Mouse (Mus musculus) spleen, postnatal 36 days (tissue): ENCODE measurements around the gene Sh3rf3.

Source experiments
- DNase-seq, 2 experiments: peaks; one replicate each; pipeline ENCODE4 v3.0.0; 2022; ENCODE audit warnings: low spot score in 2 of 2, mixed read lengths in 1 of 2

Gene Sh3rf3

DNA sequence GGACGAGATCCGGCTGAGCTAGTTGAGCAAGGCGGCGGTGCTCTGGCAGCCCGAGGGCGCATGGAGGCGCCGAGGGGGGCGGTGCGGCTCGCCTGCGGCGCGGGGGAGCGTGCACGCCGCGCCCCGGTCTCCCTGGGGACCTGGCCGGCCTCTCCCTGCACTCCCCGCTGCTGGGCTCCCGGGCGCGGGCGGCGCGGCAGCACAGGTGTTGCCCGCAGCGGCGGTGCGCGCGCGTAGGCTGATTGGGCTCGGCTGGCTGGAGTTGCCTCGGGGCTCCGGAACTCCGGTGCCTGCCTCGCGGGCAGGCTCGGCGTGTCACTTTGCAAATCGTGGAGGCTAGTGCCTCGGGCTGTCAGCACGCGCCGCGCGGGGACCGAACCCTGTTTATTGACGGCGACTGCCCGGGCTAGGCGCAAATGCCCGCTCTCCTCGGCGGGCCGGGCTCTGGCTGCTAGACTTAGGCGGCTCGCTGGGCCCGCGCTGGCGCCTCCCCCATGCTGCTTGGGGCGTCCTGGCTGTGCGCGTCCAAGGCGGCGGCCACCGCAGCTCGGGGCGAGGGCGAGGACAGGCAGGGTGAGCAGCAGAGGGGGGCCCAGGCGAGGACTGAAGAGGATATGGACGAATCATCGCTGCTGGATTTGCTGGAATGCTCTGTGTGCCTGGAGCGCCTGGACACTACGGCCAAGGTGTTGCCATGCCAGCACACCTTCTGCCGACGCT is at the start of gene Sh3rf3:
TSS of gene Sh3rf3 (plus strand) at position 279 of the 720 bp plus-strand sequence.
- no peak for DNase-seq

DNA sequence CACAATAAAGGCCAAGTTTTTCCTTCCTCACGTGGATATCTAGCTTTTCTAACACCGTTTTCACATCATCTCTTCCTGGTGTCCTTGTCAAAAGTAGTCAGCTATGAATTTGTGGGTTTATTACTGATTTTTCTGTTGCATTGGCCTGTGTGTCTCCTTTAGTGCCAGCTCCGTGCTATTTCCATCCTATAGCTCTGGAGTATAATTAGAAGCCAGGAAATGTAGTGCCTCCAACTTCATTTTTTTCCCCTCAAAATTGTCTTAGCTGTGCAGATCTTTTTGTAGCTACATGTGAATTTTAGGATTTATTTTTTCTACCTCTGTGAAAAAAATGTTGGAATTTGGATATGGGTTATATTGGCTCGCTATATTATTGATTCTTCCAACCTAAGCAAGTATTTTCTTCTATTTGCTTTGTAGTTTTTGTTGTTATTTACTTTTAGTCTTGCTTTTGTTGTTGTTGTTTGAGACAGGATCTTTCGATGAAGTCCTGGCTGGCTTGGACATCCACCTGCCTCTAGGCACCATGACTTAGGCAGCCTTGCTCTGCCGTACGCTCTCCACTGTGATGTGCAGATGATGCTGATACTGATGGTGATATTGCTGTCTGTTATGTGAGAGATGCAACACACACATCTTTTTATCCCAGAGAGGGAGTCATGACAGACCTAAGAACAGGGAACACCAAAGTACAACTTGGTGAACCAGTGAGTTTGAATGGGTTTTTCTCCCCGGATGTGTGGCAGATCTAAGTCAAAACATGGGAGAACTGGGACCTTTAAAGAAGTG is 24.5 kb upstream of the Sh3rf3 start:
- DNase-seq = no peak

DNA sequence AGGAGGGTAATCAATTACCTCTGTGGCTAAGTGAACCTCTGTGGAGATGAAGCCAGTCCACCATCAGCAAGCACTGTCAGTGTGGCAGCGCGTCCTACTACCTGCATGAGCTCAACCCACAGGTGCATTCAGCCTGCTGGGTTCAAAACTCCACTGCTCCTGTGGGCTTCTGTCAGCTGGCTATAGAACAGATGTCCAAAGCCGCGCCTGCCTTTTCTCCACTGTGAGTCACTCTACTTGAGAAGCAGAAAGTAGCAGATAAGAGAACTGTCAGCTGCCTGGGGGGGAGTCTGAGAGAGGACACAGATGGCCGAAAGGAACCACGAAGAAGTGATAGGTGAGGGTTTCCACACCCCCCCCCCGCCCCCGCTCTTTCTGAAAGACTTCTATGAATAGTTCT is 15.6 kb upstream of the Sh3rf3 start:
- DNase-seq = no peak

DNA sequence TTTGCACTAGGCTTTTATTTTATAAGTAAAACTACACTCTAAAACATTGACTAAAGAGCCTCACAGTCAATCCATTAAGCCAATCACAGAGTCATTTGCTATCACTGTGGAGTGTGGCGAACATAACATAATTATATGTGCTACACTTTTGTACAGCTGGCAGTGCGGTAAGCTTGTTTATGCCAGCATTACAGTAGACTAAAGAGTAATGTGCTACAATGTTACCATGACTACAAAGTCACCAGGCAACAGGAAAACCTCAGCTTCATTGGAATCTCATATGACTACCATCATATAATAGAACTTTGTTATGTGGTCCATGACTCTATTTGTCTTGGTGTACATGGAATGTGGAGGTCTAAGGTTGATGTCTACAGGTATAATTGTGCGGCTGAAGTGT is 15.0 kb upstream of the Sh3rf3 start:
- no peak for DNase-seq

DNA sequence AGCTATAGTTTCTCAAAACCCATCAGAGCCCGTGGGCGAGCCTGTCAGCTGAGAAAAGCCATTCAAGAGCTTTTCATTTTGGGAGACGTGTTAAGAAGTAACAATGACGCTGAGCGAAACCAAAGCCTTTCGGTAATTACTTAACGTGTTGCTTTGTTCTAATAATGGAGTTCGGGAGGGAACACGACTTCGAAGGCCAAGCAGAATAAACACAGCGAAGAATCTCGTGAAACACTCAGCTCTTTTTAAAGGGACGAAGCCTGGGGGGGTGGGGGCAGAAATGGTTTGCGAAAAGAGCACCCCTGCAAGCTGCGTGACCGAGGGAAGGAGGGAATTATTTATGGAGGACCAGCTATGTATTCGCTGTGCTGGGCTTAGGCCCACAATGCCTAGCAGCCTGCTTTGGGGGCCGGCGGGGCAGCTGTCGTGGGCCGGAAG is 12.1 kb upstream of the Sh3rf3 start:
- DNase-seq = no peak

DNA sequence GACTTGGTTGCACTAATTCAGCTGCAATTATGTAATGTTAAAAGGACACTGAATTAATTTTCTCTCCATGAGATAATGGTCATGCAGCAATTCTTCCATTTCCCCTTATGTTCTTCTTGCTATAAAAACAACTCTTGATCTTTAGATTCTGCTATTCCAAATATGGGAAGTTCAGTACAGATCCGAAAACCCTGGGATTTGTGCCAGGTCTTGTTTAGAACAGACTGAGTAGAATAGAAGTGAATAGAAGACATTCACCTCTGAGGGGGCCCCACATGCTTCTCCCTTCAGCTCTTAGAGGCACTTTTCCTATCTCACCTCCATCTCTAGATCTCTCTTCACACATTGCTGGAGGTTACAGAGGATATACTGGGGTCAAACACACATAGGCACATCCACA is 10.8 kb upstream of the Sh3rf3 start:
- DNase-seq = no peak

DNA sequence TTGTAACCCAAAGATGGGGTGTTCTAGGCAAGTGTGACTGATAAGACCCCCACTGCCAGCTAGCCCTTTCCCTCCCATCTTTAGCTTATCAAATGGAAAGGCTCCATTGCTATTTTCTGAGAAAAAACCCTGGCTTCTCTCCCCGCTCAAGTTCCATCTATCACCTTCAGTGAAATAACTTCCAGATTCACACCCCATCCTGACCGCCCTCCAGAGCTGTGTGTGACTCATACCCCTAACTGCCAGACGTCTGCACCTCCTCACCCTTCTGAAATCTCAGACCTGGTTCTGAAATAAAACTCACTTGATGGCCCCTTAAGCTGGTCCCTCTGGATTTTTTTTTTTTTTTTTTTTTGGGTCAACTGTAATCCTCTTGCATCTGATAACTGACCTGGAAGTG is 5.2 kb upstream of the Sh3rf3 start:
- no peak for DNase-seq

DNA sequence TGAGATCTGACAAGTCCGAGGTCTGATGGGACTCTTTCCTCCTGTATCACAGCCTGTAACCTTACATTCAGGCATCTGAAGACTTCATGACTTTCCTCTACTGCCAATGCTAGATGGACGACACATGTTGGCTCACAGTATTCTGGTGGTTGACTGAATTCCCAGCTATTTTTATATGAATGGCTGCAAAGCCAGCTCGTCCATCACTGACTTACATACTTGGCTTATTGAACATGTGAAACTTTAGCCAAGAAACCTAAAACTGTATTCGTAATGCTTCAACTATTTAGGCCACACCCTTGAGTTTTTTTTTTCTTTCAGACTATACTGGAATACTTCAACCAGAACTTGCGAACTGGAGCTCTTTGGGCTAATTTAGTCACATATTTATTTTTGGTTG is 3.0 kb upstream of the Sh3rf3 start:
- DNase-seq = no peak

DNA sequence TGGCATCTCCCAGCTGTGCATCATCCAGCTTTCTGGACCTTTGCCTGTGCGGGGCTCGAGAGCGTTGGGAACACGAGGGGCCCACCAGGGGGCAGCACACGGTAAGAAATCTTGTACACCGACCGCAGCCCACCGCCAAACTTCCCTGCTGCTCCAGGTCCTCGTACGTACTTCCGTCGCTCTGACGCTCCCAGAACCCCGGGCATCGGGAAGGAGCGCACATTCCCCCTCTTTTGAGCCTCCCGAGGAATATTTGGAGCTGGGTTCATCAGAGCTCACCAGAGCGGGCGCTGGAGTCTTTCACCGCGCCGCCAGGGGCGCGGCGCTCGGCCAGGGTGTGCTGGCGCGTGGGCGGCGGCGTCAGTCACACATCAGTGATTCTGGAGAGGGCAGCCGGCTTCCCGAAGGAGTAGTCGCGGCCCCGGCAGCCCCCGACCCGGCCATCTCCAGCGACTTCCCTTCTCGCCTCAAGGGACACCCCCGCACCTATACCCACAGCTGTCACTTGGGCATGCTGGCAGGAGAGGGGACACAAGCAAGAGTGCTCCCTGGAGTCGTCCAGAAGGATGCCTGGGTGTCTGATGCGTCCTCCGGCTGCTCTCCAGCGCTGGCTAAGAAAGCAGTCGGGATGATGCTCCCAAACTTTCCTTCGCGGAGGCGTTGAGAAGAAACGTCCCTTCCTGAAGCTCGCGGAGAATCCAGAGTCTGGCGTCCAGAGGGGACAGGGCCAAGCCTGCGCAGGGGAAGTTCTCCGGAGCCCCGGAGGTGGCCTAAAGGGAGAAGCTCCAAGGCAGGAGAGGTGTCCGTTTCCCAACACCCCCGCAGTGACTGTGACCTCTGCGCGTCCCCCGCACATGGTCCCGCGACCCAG is 714 bp upstream of the Sh3rf3 start:
- DNase-seq = peak; percentile 2 to 19

DNA sequence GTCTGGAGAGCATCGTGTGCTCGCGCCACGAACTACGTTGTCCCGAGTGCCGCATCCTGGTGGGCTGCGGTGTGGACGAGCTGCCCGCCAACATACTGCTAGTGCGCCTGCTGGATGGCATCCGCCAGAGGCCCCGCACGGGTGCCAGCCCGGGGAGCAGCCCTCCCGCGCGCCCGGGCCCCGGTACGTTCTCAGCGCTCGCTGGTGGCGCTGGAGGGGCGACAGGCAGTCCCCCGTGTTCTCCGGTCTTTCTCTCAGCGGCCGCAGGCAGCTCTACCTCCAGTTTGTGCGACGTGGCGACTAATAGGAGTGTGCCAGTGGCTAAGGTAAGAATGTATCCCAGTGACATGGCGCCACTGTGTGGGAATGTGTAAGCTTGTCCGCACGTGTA is 637 bp downstream of the Sh3rf3 start:
- DNase-seq = no peak

DNA sequence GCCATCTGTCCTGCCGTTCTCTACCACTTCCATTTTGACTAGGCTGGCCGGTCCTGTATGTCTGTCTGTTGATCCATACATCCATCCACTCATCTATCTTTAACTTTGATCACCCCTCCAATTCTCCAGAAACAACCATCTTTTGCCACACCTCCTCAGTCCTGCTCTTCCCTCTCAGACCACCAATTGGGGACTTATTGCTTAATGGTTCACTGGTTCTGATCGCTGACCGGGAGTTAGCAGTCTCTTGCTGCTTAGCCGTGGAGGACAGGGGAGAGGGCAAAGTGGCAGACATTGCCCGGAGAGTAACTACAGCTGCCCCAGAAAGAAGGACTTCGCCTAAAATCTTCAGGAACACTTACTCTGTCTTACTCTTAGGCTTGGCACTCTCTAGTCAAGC is 1.3 kb downstream of the Sh3rf3 start:
- DNase-seq = no peak

DNA sequence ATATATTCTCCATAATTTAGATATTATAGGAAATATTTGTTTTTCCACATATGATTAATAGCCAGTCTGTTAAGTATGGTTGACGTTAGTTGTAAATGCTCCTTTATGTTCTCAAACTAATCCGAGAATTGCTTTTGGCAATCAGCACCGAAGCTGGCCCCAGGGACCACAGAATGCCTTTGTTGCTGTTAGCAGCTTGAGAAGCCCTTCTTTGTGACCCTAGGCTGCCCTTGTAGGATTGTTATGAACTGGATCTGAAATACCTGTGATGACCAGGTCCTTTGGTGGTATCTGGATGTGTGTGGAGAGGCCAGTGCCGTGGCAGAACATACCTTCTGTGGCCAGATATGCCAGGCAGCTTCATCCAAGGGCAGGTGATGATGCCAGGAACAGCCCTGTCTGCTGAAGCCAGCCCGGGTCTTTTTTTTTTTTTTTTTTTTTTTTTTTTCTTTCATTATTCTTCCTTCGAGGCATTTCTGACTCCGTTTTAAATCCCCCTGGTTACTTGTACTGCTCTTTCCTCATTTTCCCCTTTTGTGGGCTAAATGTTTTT is 10.9 kb downstream of the Sh3rf3 start:
- DNase-seq = no peak

DNA sequence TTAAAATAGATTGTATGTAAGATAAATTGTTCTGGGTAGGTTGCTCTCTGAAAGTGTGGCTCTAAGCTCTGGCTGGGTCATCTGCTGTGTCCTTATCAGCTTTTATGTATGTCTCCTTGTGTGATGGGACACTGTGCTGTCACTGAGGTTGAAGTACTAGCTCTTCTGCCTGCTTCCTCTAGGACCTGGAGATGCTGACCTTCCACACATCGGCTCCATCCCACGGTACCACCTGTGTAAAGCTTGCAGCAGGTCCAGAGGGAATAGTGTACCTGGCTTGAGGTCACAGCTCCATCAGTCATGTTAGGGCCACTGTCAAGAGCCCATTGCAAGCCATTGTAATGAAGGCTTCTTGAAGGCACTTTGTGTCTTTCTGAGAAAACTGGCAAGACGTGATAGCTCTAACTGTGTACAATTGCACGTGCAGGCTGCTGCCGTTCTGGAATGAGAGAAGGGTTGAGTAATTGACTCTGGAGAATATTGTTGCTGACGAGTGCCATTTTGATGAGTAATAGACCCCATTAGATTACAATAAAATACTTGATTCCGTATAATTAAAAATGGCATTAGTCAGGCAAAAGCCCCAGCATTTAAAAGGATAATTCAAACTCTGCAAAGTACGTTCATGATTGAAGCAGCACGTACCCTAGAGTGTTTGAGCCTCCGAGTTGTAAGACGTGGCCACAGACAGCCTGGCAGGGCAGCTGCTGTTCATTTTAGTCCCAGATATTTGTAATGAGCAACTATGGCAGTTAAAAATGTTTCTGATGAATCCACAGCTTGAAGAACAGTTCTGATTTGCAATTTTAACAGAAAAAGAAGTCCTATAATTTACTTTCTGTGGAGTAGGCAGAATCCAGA is 16.3 kb downstream of the Sh3rf3 start:
- DNase-seq = no peak

DNA sequence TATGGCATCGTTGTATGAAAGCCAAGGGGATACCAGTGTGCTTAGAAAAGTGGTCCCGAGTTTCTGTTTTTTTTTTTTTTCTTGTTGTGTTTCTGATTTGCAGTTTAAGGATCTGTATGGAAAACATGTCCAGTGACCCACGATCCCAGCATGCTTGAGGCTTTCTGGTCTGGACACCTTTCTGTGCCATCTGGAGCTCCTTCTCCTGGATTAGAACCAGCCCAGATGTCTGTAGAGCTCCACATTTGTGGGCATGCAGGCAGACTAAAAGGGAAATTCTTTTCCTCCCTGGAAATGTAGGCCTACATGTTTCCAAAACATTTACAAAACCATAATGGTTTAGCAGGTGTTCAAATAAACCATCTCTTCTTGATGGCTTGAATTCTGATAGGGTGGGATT is 20.0 kb downstream of the Sh3rf3 start:
- no peak for DNase-seq

DNA sequence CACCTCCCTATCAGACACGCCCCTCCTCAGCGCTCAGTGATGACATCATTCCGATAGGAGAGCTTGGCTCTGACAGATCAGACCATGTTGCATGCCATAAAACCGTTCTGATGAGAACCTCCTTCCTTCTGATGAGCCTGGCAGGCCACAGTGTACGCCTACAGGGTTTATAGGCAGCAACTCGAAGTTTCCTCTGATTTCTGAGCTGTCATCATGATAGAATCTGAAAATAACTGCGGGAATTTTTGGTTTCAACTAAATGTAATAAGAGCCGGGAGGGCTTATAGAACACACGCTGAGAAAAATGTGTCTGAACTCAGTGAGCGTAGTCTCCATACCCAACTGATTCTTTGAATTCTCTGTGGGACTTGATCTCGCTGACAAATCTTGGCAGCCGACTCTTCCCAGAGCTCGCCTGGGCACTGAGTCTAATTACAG is 20.6 kb downstream of the Sh3rf3 start:
- DNase-seq = no peak

DNA sequence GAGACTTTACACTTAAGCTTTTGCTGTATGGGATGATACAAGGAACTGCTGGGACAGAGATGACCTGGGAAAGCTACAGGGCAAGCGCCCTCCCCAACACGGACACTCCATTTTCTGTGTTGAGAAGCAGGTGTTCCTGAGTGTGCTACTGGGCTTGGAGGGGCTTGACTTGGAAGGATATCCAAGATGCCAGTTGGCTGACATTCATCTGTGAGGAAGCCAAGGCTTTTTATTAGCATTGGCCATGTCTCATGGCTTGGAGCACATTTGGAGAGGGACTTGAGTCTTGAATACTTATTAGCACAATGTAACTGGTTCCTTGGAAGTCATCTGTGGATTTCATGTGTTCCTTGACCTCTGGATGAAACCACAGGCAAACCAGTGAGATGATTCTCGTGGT is 23.2 kb downstream of the Sh3rf3 start:
- DNase-seq = no peak

DNA sequence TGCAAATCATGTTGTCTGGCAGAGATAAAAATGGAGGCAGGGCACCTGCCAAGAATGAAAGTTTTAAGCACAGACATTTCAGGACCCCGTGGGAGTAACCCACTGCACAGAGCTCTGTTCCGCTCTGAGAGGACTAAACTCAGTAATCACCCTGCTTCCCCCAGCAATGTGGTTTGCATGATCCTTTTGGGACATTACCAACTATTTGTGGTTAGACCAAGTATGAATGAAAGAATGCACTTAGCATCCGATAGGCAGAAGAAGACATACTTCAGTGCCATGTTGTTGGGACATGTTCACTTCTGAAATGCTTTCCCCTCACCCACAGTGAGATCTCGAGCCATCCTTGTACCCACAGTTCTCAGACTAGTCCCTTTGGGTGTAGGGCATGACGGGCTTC is 24.3 kb downstream of the Sh3rf3 start:
- no peak for DNase-seq

DNA sequence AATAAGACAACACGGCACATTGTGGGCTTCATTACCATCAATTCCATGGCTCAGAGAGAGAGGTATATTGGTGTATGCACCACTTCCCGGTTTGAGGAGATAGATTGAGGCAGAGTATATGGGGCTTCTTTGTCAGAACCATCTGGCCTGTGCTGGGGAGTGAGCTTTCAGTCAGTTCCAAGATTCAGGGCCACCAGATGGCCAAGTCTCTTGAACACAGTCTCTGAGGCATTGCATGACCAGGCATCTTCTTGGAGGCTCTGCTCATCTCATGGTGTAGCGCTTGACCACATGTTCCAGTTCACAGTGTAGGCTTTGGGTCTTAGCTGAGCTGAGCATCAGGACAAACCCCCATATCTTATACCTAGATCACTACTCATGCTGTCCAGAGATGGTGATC is 28.8 kb downstream of the Sh3rf3 start:
- DNase-seq = no peak

DNA sequence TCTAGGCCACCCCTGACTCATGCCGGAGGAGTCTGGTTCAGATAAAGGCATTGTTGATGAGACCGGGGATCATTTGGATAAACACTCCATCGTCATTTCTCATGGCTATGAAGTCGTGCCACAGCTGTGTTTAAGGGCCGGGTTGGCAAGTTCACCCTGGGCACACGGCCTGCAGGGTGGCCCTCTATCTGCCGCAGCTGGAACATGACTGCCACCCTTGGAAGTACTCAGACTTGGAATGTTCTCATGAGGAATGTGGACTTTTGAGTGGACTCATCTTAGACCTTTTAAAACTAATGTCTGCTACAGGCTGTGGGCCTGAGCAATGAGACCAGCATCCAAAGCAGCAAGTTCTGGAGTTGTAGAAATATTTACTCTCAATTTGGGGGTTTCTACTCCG is 29.9 kb downstream of the Sh3rf3 start:
- no peak for DNase-seq

DNA sequence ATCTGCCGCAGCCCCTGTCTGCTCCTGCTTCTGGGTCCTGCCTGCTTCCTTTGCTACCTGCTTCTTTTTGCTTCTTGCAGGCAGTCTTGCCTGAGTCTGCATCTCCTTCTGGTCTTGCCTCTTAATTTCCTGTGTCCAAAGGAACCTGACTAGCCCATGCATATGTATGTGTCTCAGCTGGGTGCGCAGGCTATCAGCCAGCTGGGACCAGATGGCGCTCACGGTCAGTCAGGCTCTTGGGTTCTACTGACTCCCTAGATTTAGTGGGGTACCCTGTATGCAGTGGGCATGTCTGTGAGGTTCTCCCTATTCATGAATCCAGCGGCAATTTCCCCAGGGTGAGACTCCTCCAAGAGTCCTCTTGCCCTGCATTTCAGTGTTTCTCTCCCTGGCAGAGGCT is 35.0 kb downstream of the Sh3rf3 start:
- DNase-seq = no peak

DNA sequence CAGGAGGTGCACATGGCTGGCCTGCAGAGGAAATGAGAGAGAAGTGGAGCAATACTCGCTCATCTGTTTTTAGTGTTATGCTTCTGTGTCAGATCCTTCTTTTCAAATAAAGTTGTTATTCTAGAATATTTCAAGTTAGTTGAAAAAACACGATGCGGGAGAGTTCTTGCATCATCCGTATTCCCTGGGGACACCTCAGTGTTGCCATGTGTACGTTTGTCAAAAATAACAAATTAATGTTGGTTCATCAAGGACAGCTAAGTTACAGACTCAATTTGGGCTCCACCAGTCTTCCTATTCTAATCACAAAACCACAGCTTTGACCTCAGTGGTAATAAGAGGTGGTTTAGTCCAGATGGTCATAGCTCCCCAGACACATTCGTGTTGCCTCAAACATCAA is 35.4 kb downstream of the Sh3rf3 start:
- DNase-seq = no peak
